Mouse (Mus musculus): ENCODE data around the gene 1700001C19Rik.

The 1700001C19Rik gene

DNA sequence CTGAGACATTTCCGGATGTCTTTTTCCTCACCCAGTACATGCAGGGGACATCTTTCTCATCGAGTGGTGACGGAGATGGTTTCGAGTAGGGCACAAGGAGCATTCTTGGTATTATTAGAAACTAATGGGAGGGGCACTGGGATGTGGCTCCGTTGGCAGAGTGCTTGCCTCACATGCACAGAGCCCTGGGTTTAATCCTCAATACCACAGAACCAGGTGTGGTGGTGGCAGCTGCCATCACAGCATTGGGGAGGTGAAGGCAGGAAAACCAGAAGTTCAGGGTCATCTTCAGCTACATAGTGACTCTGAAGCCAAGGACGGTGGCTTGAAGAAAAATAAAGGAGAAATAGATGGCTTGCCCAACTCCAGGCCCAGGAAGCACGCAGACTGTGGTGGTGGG, 25.0 kb upstream of the 1700001C19Rik start:
- no peak for DNase-seq

GRCm38 (mm10) chr17:47461688-47462087, 24.5 kb upstream of the 1700001C19Rik start:
- no peak for DNase-seq

GRCm38 (mm10) chr17:47459341-47459919, 22.3 kb upstream of the 1700001C19Rik start:
- no peak for DNase-seq

GRCm38 (mm10) chr17:47458936-47459335, 21.8 kb upstream of the 1700001C19Rik start:
- DNase-seq = no peak

GRCm38 (mm10) chr17:47458310-47458709, 21.1 kb upstream of the 1700001C19Rik start:
- peak in 1 of 2 experiments; percentile 52 for DNase-seq

DNA sequence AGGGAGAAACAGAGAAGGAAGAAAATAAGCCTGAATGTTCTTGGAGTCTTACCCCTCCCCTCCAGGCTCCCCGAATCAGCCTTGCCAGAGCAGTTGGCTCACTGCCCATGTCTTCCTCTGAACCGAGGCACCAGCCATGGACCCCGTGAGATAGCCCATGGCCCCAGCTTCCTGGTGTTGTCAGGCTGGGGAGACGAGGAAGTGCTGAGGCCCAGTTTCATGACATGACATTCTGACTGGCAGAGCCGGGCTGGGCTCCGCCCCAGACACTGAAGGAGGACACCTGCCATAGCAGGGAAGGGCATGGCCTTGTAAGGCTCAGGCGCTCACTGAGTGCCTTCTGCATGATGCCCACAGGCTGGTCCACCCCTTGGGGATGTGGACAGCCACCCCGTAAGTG, 17.5 kb upstream of the 1700001C19Rik start:
- peak in 1 of 2 experiments; percentile 37 for DNase-seq

DNA sequence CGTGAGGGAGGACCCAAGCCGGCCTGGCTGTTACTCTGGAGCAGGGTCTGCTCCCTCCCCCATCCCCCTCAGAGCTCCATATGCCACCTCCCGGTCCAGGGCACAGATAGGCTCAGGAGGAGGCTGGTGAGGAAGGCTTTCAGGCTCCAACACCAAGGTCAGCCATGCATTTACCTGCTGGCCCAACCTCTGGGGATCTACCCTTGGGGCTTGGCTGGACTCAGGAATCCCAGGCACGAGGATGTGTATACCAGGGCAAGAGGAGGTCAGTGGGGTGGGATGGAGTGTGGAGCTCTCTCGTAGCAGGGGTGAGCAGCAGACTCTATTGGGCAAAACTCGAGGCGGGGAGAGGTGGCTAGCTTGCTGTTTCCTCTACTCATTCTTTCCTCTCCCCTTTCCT, 15.7 kb upstream of the 1700001C19Rik start:
- DNase-seq = no peak

- no peak for DNase-seq
Observed at GRCm38 (mm10) chr17:47450880-47451565, 13.8 kb upstream of the 1700001C19Rik start.

DNA sequence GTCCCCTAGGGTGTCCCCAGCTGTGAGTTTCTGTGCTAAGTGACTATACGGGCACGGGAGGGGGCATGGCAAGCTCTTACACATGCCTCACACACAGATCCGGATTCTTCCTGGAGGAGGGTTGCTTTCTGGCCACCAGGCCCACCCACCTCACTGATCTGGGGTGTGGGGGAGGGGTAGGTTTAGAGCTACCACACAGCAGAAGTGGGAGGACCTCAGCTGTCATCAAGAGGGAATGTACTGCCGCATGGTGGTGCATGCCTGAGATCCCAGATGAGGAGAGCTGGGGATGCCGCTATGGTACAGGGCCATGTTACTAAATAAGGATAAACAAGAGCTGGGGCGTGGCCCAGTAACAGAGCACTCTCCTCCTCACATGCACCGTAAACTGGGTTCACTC, 13.1 kb upstream of the 1700001C19Rik start:
- DNase-seq = no peak

DNA sequence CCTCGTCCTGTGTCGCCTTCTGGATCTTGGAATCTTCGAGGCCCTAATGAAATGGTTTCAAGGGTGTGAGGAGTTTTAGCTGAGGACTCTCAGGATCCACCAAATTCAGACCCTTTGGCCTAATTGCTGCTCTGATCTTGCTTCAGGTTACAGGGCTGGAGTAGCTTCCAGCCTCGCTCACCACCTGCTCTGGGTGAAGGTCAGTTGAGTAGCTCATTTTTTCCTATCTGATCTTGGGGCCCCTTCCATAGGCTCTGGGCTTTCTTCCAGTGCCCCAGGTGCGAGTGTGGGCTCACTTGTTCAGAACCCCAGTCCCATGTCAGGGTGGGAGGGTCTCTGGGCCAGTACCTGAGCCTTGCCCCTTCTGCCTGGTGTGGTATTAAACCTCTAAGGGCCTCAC, 12.3 kb upstream of the 1700001C19Rik start:
- no peak for DNase-seq

GRCm38 (mm10) chr17:47448523-47449372, 11.6 kb upstream of the 1700001C19Rik start:
- no peak for DNase-seq

DNA sequence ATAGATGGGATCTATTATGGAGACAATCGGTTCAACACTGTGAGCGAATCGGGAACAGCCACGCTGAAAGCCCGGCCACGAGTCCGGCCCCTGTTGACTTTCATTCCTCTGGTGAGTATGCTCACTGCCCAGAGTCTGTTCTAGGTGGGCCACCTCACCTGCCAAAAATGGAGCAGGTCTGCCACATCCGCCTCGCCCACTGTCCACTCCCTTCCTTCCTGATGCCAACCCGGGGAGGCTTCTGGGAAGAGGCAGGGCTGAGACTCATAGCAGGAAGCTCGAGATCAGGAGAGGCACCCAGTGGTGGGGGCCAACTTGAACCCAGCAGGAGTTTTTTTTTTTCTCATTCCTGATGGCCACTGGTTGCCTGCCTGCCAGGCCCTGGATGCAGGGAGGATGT, 9.4 kb upstream of the 1700001C19Rik start:
- DNase-seq = no peak

DNA sequence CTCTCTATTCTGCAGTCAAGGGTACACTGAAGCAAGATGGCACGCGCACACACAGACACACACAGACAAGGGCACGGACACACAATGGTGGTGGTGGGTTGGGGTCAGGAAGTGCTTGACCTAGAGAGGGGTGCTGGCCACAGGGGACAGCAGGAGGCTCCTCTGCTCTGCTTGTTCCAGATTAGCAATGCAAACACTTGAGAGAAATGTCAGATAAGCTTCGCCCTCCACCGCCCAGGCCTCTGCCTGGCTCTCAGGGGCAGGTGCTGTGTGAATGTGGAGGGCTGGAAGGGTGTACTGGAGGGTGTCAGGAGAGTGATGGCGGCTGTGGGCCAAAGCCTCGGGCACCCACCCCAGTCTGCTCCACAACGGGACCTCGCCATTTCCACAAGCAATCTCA, 8.8 kb upstream of the 1700001C19Rik start:
- DNase-seq = no peak

GRCm38 (mm10) chr17:47445518-47445917, 8.3 kb upstream of the 1700001C19Rik start:
- no peak for DNase-seq

GRCm38 (mm10) chr17:47444113-47444512, 6.9 kb upstream of the 1700001C19Rik start:
- no peak for DNase-seq

GRCm38 (mm10) chr17:47442271-47442670, 5.1 kb upstream of the 1700001C19Rik start:
- DNase-seq = no peak

- no peak for DNase-seq
Observed at GRCm38 (mm10) chr17:47441296-47442051, 4.3 kb upstream of the 1700001C19Rik start.

DNA sequence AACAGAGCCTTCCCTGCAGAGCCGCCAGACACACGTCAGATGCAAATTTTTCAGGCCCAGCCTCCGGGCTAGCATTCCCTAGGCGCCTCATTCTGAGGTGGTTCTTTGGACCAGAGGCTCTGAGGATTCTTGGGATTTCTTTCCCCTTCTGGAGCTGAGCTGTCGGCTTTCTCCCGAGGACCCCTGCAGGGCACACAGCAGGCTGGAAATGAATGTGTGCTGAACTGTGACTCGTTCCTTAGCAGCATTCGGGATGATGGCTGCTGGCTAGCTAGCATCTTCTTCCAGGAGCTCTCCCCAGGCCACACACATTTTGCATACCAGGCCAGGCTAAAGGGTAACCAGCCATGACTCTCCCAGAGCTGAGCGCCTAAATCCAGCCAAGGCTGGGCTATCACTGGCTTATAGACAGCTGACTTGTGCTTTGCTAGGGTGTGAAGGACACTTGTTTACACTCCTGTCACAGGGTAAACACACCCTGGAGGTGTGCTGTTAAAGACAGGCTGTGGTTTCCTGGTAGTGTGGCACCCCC, 3.2 kb upstream of the 1700001C19Rik start:
- peak; percentile 17 for DNase-seq

DNA sequence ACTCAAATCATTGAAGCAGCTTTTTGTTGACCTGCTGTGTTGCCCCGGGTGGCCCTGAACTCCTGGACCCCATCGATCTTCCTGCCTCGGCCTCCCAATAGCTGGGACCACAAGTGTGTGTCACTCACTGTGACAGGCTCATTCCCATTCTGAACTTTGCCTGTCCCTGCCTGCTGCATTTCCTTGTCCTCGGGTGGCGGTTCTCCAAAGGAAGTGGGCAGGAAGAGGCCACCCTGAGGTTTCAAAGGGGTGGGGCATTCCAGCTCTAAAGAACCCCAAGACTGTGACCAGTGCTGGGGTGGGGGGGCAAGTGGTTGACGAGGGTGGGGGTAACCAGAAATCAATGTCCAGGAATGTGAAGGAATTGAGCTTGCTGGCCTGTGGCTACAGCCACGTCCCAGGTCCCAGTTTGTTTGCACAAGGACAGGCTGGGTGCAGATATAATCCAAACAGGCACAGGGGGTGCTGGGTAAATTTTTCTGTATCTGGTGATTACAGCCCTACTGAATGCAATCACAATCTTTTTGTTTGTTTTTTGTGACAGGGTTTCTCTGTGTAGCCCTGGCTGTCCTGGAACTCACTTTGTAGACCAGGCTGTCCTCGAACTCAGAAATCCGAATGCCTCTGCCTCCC, 2.3 kb upstream of the 1700001C19Rik start:
- DNase-seq = no peak

DNA sequence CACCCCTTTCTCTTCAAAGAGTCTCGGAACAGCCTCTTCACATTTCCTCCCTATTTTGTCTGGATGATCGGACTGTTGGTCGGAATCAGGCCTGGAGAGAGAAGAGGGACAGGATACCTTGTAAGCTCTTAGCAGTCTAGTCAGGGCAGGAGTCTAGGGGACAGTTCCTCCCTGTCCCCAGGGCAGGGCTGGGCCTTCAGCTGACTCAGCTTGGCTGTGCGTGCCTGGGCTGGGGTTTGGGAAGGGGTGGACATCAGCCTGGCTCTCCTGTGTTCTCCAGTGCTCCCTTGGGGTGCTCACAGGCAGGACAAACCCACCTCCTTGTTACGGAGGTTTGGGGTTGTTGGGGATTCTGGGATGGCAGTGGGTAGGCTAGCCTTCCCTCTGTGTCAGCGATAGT, 1.4 kb upstream of the 1700001C19Rik start:
- DNase-seq = no peak

- DNase-seq = peak; percentile 10 to 25
Observed at GRCm38 (mm10) chr17:47436156-47436906, 845 bp downstream of the 1700001C19Rik start, which contains the start of gene AI661453. Gene AI661453, plus strand, starts transcription at chr17:47436615.

All from cerebellum, postnatal 14 days (tissue).